Mouse (Mus musculus): ENCODE measurements around the gene Ccdc162.

The Ccdc162 gene

DNA sequence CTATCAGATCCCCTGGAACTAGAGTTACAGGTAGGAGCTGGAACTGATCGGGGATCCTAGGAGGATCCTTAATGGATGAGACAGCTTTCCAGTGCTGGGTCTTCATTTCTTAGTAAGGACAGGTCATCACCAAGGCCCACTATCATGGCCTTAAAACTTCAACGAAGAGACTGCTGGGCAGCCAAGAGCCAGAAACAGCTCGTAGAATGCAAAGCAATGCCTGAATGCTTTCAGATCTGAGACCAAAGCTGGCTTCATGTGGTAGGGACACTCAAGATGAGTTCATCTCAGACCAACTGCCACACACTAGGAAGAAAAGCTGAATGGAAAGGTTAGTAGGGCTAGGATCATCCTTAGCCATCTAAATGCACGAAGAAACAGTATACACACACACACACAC, 177.4 kb downstream of the Ccdc162 start:
- DNase-seq (ENCODE audit: low spot score), result no peak

DNA sequence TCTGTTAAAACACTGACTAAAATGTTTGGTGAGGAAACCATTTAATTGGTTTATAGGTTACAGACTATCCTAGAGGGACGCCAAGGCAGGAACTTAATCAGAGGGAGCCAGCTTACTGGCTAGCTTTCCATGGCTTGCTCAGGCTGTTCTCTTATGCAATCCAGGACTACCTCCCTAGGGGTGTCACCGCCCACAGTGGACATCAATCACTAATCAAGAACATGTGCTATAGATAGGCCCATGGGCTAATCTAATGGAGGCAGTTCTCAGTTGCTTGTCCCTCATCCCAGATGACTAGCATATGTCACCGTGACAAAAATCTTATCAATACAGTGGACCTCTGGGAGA, 178.5 kb downstream of the Ccdc162 start:
- no peak for DNase-seq (ENCODE audit: low spot score)

DNA sequence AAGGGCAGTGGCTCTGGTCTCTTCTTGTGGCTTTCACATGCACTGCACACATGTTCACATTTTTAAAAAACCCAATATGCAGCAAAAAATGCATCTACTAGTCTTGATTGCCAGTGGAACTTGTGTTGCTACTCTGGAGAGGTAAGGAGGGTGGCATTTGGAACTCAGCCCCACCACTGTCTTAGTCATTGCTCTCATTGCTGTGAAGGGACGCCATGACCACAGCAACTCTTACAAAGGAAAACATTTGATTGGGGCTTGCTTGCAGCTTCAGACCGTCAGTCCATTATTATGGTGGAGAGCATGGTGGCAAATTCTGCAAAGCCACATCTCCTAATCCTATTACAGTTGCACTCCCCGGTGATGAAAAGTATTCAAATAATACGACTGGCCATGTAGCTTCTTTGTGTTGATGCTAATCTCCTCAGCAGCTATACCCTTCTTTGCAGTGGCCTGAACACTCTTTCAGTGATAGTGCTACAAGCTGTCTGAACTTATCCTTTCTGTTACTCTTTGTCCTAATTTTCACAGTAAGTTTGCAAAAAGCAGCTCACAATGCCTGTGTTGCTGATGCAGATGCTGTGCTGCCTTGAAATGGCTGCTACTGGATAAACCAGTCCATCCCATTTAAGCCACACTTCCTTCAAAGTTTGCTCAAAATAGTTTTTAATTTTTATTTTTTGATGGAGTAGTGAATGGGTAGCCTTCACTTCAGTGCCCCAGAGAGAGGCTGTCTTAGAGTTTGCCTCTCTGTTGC, 179.0 kb downstream of the Ccdc162 start:
- no peak for DNase-seq (ENCODE audit: low spot score)

DNA sequence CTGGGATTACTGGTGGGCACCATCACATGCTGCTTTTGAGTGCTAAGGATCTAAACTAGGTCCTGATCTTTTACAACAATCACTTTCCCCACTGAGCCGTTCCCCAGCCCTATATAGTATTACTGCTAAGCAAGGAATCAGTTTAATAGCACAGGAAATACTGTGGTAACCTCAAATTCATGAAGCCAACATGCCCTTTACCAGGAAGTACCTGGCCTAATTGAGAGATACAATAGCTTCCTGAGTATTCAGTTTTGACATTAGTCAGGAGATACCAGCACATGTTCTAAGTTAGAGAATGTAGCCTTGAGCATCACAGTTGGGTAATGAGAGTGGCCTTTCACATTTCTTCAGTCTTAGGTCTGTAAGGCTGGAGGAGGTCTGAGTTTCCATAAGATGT, 179.7 kb downstream of the Ccdc162 start:
- no peak for DNase-seq (ENCODE audit: low spot score)

DNA sequence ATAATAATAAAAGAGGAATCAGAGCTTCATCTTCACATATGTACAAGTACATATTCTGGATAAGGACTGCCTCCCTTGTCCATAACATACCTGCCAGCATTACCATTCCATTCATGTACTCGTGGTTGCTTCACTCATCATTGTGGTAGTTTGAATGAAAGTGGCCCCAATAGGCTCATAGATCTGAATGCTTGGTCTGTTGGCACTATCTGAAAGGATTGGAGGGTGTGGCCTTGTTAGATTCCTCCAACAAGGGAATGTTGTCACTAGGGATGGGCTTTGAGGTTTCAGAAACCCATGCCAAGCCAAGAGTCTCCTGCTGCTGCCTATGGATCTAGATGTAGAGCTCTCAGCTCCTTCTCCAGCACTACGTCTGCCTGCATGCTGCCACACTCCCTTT, 180.4 kb downstream of the Ccdc162 start:
- no peak for DNase-seq (ENCODE audit: low spot score)

DNA sequence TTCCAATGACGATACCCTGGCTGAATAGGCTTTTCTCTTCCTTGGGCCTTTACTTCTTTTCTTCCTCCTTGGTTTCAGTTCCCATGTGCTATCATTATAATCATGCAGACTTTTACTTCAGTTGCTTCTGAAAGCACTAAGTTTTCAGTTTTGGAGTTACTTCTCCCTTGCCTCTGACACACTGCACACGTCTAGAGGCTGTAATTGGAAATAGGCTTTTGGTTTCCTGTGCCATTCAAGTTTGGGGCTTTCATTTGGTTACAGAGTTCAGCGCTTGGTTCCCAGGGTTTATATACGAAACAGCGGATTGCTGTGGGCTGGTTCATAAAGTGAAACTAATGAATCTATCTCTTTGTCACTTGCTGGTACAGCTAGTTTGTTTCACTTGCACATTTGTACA, 186.5 kb downstream of the Ccdc162 start:
- no peak for DNase-seq (ENCODE audit: low spot score)

DNA sequence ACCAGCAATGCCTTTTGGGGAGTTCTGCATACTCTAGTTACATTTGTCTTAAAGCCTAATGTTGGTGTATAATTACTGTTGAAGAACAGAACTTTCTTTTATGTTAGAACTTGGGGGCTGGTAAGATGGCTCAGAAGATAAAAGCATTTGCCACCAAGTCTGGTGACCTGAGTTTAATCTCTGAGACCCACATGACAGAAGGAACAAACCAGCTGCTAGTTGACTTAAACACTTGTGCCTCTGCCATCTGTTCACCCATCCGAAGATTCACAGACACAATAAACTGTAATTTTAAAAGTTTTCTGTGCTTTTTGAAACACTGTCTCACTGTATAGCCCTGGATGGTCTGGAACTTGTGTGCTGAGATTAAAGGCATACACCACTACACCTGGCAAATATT, 190.7 kb downstream of the Ccdc162 start:
- no peak for DNase-seq (ENCODE audit: low spot score)

DNA sequence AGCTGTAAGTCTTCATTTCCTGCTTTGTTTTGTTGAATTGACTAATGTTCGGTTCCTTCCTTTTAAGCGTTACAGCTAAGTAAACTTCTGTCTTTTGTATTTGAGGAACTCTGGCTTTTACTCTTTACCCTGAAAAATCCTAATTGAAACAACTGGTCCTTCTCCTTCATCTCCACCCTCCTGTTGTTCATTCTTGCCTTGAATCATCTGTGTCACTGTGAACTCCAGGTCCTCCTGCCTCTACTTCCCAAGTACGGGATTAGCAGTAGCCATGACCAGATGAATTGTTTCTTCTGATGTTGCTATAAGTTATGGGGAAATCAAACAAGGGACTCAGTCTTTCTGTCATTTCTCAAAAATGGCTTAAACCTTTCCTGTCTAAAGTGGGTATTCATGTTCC, 193.0 kb downstream of the Ccdc162 start:
- no peak for DNase-seq (ENCODE audit: low spot score)

DNA sequence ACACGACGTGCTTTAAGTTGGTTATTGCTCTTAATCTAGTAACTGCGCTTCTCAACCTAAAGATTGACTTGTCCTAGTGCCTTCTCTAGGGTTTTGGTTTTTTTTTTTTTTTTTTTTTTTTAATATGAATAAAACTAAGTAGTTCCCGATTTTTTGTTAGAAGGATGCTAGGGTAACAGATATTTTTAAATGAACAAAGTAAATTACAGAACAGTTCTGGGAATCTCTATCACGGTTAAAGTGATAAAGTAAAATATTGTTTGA, 196.1 kb downstream of the Ccdc162 start:
- DNase-seq (ENCODE audit: low spot score), result peak; percentile 26

DNA sequence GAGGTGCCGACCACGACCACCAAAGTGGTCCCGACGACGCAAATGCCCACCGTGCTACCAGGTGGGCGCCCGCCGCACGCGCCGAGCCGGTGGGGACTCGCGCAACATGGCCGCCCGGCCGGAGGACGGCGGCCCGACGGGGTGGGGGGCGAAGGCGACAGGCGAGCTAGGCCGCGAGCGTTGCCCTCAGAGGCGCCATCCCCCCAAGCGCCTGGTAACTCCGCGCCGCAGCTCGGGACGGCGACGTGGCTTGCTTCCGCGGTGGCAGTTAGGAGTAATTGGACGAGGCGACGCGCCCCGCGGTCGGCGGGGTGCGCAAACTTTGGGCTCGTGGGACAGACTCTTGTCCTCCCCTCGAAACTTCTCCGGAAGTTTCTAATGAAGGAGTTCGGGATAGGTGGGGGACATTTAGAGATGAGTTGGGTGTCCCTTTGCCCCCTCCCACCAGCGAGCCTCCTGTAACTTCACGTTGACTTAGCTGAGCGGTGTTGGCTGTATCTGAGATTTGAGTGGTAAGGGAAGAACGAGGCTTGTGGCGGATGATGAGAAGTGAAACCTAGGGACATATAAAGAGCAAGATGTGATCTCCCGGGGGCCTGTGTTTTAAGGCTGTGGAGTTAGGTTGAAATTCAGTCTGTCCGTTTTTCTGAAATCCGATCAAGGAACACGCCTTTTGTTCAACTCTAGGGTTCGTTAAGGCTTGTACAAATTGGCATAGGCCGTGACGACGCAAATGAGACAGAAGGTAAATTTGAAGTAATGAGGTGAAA, 196.6 kb downstream of the Ccdc162 start:
- DNase-seq (ENCODE audit: low spot score), result peak; percentile 72

DNA sequence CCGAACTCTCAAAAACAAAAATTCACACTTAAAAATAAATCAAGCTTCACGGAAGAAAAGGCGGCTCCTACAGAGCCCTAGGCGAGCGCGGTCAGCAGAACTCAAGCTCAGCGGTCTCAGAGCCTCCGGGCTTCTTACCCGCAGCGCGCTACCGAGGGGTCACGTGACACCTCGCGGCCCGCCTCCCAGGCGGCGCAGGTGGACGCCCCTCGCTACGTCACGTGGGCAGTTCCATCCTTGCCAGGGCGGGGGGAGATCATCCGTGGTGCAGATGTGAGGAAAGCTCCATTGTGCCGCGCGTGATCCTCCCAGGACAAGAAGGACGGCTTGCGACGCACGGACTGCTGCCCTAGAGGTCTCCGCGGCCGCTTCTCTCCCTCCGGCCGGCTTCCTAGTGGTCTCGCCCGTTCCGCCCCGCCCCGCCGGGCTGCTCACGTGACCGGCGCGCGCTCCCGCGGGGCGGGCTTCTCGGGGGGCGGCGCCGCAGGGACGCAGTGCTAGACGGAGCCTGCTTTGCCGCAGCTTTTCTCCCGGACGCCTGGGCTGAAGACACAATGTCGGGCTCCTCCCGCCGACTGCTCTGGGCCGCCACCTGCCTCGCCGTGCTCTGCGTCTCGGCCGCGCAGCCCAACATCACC, 197.3 kb downstream of the Ccdc162 start, which contains the start of gene Cd164:
TSS of gene Cd164 (plus strand) at position 434 of the 638 bp plus-strand sequence.
- peak; percentile 99 for DNase-seq (ENCODE audit: low spot score)

DNA sequence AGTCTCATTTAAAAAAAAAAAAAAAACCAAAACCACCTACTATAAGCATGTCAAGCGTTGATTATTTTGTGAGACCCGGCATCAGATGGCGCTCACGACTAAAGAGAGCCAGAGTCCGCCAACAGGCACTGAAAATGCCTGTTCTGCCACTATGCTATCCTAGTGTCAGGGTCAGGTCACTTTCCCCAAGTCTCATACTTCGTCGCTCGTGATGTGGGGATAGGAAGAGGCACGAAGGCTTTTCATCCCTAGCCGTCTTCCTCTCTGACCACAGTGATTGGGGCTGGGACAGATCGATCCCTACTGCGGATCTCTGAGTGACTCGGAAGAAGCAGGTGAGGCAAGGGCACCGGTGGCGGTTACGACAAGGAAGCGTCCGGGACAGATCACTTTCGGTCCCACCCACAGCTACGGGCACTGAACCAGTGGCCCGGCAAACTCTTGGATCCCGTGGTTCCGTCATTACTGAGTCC, 197.9 kb downstream of the Ccdc162 start:
- DNase-seq (ENCODE audit: low spot score), result peak; percentile 94

DNA sequence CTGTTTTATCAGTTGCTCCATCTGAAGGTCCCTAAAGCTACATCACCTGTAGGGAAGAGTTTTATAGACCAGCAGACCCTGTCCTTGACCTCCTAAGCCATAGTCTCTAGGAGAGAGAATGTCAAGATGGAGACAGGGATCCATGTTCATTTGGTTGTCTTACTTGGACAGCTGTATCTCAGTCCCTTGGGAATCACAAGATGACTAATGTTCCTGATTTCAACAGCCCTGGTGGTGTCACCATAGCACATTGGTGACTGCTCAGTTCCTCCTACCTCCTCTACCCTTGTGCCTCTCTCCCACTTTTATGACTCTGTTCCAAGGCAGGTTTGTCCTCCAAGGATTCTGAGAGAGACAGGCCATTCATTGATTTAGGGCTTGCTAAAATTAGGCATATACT, 201.5 kb downstream of the Ccdc162 start:
- peak; percentile 30 for DNase-seq (ENCODE audit: low spot score)

DNA sequence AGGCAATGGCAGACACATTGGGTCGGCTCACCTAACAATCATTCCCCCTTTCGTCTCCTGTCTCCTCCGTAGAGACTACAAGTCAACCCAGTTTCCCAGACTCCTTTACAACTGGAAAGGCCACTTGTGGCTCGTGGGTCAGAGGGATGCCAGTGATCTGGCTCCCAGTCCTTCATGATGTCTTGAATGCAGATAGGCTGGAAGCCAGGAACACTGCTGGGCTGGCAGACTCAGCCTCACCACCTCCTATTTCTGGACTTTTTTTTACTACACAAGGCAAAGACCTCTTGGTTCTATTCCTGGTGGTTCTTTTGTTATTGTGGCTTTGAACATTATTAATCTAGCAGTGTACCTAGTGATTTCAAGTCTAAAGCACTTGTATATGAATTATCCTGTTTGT, 202.1 kb downstream of the Ccdc162 start:
- no peak for DNase-seq (ENCODE audit: low spot score)

DNA sequence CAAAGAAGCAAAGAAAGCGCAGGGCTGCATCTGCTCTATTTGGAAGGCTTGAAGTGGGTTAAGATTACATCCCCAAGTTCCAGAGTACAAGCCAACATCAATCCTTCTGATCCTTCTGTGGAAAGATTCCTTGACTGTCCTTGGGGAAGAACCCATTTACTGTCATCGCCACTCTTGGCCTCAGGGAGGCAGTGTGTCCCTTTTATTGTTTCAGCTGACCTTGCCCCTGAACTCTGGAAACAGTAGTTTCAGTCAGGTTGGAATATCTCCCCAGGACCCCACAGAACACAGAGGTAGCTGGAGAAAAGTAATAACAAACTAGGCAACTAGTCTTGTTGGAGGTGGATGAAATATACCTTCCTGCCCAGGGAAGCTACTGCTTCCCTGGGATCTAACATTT, 207.3 kb downstream of the Ccdc162 start:
- peak; percentile 61 for DNase-seq (ENCODE audit: low spot score)

DNA sequence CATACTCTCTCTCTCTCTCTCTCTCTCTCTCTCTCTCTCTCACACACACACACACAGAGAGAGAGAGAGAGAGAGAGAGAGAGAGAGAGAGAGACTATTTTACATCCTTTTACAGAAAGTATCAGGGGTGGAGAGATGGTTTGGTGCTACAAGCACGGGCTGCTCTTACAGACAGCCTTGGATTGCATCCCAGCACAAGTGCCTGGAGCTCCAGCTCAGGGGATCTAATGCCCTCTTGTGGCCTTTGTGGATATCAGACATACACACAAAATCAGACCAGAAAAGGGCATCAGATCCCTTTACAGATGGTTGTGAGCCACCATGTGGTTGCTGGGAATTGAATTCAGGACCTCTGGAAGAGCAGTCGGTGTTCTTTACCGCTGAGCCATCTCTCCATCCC, 211.0 kb downstream of the Ccdc162 start:
- peak; percentile 96 for DNase-seq (ENCODE audit: low spot score)

DNA sequence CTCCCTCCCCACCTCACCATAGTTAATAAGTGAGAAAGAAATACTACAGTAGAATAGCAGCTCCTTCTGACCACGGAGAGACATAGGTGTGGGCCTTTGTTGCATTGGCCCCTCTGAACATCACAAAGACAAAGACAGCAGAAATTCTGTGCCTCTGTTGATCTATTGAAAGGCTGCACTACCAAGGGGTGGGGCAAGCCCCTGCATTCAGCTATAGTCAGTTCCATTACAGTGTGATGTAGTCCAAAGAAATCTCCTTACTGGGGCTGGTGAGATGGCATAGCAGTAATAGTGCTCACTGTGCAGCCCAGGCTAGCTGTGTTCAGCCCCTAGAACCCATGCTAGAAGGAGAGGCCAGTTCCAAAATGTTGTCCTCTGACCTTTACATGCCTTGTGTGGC, 211.4 kb downstream of the Ccdc162 start:
- DNase-seq (ENCODE audit: low spot score), result peak; percentile 47

DNA sequence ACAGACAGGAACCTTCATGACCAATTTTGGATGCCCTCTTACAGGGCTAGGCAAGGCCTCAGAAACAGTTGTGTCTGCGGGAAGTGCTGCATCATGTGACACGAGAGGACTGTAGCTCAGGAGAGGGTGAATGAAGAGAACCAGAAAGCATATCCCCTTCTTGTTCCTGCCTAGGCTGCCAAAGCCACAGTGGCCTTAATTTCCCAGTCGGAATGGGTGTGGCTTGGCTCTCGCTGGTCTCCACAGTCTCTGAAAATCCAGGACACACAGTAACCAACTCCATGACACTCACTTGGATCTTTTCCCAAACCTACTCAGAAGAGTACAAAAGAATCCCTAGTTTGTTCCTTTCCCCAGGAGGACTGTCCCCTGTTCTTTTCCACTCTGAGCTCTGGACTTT, 215.5 kb downstream of the Ccdc162 start:
- DNase-seq (ENCODE audit: low spot score), result peak; percentile 77

DNA sequence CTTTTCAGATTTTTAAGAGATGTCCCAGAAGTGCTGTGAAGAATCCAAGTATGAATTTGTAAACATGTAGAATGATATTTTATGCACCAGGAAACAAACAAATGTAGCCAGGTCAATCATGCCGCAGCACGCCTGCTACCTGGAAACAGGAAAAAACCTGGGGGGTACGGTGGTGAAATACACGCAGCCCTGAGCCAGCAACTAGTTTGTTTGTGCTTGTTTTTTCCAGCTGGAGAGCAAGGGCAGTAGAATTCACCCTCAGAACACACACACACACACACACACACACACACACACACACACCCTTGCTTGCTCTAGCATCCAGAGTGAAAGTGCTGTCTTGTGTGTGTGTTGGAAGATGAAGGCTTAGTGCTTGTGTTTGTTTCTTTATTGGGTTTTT, 225.3 kb downstream of the Ccdc162 start:
- DNase-seq (ENCODE audit: low spot score), result peak; percentile 44

DNA sequence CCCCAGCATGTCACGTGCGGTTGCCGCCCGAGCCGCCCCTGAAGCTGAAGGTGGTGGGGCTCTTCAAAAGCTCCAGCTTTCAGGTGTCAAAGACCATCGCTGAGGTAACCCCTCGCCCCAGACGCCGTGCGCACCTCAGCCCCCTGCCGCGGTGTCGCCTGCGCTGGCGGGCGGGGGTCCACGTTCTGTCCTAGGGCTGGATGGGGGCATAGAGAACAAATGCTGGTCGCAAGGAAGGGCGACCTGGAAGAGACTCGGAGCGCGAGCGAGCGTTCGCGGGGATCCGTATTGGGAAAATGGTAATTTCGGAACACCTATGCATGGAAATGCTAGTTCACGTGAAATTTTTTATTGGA, 225.9 kb downstream of the Ccdc162 start:
- no peak for DNase-seq (ENCODE audit: low spot score)

DNA sequence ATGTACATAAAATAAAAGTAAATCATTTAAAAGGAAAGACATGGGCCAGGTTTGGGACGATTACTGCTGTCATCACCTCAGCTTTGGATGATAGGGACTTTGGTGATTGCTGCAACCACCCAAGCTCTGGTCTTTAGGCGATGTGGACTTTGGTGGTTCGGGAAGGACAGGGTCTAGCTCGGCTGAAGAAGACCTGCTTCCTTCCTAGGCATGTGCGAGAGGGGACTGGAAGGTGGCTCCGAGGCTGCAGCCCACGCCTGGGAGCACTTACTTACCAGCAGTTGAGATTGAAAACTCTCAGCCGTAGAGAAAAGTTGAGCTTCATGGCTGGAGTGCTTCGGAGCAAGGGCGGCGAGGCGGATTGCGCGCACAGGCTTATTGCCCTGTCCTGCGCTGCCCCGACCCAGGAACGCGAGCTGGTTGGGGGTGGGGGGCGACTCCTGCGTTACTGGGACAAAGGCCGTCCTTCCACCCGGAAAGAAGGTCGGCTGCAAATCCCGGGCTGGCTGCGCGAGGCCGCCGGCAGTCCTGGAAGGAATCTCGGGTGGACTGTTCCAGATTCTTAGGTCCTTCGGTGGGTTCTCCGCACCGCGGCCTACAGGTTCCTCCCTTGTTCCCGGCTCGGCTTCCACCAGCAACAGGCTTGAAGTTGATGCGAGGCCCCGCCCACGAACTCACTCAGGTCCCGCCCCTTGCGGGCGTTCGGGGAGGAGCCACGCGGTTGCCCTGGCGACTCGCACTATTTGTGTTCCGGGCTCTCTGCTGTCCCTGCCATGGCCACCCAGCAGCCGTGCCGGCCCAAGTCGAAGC, 226.5 kb downstream of the Ccdc162 start, which contains the start of the genes Smpd2 and Ppil6:
TSS of gene Smpd2 (minus strand) at position 662 of the 810 bp plus-strand sequence.
TSS of gene Ppil6 (plus strand) at position 732 of the 810 bp plus-strand sequence.
- peak; percentile 98 for DNase-seq (ENCODE audit: low spot score)

DNA sequence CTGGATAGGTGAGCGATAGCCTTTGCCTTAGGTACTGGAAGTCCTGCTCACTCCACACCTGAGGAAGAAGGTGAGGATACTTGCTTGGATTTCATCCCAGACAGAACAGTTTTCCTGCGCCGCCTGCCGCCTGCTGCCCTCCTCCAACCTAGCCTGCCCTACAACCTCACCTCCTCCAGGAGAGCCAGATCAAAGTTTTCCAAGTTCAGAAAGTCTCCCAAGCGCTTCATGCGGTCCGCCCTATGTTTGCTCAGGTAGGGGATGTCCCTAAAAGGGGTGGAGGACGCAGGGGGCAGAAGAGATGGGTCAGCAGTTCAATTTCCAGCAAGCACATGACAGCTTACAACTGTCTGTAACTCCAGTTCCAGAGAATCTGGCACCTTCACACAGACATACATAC, 227.1 kb downstream of the Ccdc162 start:
- DNase-seq (ENCODE audit: low spot score), result no peak

All from MN1 (cell line).